Mouse (Mus musculus) heart, adult 2 months (tissue): ENCODE results near the gene Rpp25. TPM values are rescaled to one million over a fixed set of nuclear protein-coding genes. Genes with fewer than 3 reads are reported as not detected.

ENCODE experiments used
- DNase-seq, 2 experiments: peaks; one replicate each; pipeline ENCODE4 v3.0.0; 2021
- H3K27ac ChIP-seq: fragments of 200-600 bp; 2 replicates; pipeline ENCODE4 v1.8.1; 2022
- H3K27me3 ChIP-seq: fragments of 200-500 bp; 2 replicates; pipeline ENCODE4 v1.6.1; 2012; ENCODE audit warnings: mild to moderate bottlenecking, low read length, inconsistent platforms, mixed read lengths; ENCODE audit not compliant: control insufficient read depth, insufficient read depth
- H3K36me3 ChIP-seq: fragments of 200-500 bp; 2 replicates; pipeline ENCODE4 v1.6.1; 2012; ENCODE audit warnings: low read length, inconsistent platforms; ENCODE audit not compliant: control insufficient read depth, insufficient read depth
- H3K4me1 ChIP-seq: fragments of 200-500 bp; 2 replicates; pipeline ENCODE4 v1.6.1; 2011; ENCODE audit warnings: low read length; ENCODE audit not compliant: control insufficient read depth, insufficient read depth
- H3K4me3 ChIP-seq: fragments of 200-600 bp; 2 replicates; pipeline ENCODE4 v1.8.1; 2022
- H3K79me2 ChIP-seq: fragments of 200-500 bp; replicated peaks from 2 replicates; pipeline ENCODE4 v1.6.1; 2012; ENCODE audit warnings: mild to moderate bottlenecking, inconsistent platforms, low read length, moderate library complexity, mixed read lengths; ENCODE audit not compliant: control insufficient read depth, insufficient read depth
- H3K9ac ChIP-seq: fragments of 200-500 bp; 2 replicates; pipeline ENCODE4 v1.6.1; 2012; ENCODE audit warnings: low read depth, mild to moderate bottlenecking, control low read depth, inconsistent platforms, low read length, mixed read lengths
- CTCF ChIP-seq: fragments of 200-600 bp; IDR thresholded peaks from 2 replicates; pipeline ENCODE4 v1.8.1; 2022; ENCODE audit warnings: antibody characterized with exemption, mild to moderate bottlenecking, moderate library complexity
- EP300 ChIP-seq: fragments of 200-500 bp; IDR thresholded peaks from 2 replicates; pipeline ENCODE4 v1.6.1; 2011; ENCODE audit warnings: low read depth, low read length, control low read depth; ENCODE audit not compliant: insufficient read depth
- POLR2A ChIP-seq: fragments of 200-500 bp; IDR thresholded peaks from 2 replicates; pipeline ENCODE4 v1.6.1; 2011; ENCODE audit warnings: mild to moderate bottlenecking, low read depth, low read length, control low read depth; ENCODE audit not compliant: insufficient read depth
- WGBS: fragments of 180-500 bp; shearing (Covaris S2); methylation state at CpG from one replicate; pipeline ENCODE4 v1.1.7; 2018; 5-methylcytosine and 5-hydroxymethylcytosine counted together
- intact Hi-C: fragments of 180-260 bp; cut with DNase I; formaldehyde crosslinking; loops from one replicate; pipeline ENCODE4 v1.15.1; 2025
- polyA plus RNA-seq: library from polyadenylated mRNA; depleted of rRNA; stranded (reverse); fragments of >200 nt; gene quantifications from 2 replicates; pipeline ENCODE4 v1.2.3, GENCODE M21; 2012
- total RNA-seq, 2 experiments: library from RNA; stranded (reverse); gene quantifications; 2 replicates each; pipeline ENCODE4 v1.2.3; 2021

The Rpp25 gene
- total and polyA plus RNA-seq, 3 experiments = 1.6 to 2.1 (median 1.6) TPM

DNA sequence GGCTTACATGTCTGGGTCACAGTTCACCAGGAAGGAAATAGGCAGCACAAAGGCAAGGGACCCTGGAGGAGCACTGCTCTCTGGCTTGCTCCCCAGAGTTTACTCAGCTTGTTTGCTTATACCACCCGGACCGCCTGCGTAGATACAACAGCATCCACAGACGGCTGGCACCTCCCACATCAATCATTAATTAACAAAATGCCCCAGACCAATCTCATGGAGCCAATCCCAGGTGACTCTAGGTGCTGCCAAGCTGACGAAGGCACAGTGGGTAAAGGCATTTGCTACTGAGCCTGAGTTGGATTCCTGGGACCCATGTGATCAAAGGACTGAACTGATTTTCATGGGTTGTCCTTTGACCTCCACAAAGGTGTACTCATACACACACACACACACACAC, 6.6 kb upstream of the Rpp25 start:
- Histone ChIP-seq H3K9ac (no peak overlapping the region), H3K4me1 (no peaks in the 10 kb centered on the region), H3K27me3 (no peaks in the 10 kb centered on the region), H3K4me3 (no peak overlapping the region), H3K36me3 (no peaks in the 10 kb centered on the region), H3K79me2 (no peaks in the 10 kb centered on the region), H3K27ac (no peak overlapping the region)
- no peak for TF ChIP-seq POLR2A
- TF ChIP-seq EP300 = no peak
- TF ChIP-seq CTCF = no peak
- intact Hi-C loops = no loop called here
- DNase-seq = no peak
- 55% methylated on average over 5 of the region's 5 CpGs for WGBS

GRCm38 (mm10) chr9:57498536-57498935, 5.3 kb upstream of the Rpp25 start:
- no peak for TF ChIP-seq CTCF
- intact Hi-C loops = no loop called here
- no peak overlapping the region for H3K9ac ChIP-seq
- H3K36me3 ChIP-seq = no peaks in the 10 kb centered on the region
- no peaks in the 10 kb centered on the region for H3K79me2 ChIP-seq
- no peak for DNase-seq
- no peak overlapping the region for H3K4me3 ChIP-seq
- H3K27me3 ChIP-seq = no peaks in the 10 kb centered on the region; the same call in 1 of the 2 replicates
- WGBS = 67% methylated on average over 7 of the region's 7 CpGs
- H3K27ac ChIP-seq = no peak overlapping the region
- H3K4me1 ChIP-seq = no peaks in the 10 kb centered on the region

DNA sequence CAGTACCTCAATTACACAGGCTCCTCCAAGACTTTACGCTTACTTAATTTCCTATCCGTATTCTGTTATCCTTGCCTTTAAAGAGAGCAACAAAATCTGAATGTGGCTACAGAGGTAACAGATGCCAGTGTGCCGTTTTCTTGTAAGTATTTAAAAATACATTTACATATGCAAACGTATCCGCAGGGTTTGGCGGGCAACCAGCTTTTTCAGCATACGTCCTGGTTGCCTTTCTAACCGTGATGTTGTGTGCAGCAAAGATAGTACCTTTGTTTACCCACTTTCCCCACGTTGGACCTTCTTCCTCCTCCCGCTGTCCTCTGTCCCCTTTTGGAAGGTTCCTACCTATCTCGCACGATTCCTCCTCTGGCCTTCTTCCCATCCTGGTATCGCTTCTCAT, 2.4 kb upstream of the Rpp25 start:
- Histone ChIP-seq H3K79me2 (no peaks in the 10 kb centered on the region), H3K4me1 (no peaks in the 10 kb centered on the region), H3K27ac (no peak overlapping the region), H3K9ac (no peak overlapping the region), H3K4me3 (no peak overlapping the region), H3K27me3 (peaks cover 5% of the 10 kb centered on the region), H3K36me3 (no peaks in the 10 kb centered on the region)
- intact Hi-C loops = no loop called here
- WGBS = 46% methylated on average over 13 of the region's 13 CpGs
- TF ChIP-seq EP300 = no peak
- no peak for TF ChIP-seq CTCF
- TF ChIP-seq POLR2A = no peak
- no peak for DNase-seq

GRCm38 (mm10) chr9:57501861-57502260, 2.0 kb upstream of the Rpp25 start:
- intact Hi-C loops = no loop called here
- Histone ChIP-seq H3K9ac (no peak overlapping the region), H3K4me1 (no peaks in the 10 kb centered on the region), H3K27me3 (peaks cover 5% of the 10 kb centered on the region), H3K79me2 (no peaks in the 10 kb centered on the region), H3K4me3 (no peak overlapping the region), H3K27ac (no peak overlapping the region), H3K36me3 (no peaks in the 10 kb centered on the region)
- TF ChIP-seq POLR2A (no peak), CTCF (no peak), EP300 (no peak)
- DNase-seq = no peak
- 23% methylated on average over 20 of the region's 20 CpGs for WGBS

DNA sequence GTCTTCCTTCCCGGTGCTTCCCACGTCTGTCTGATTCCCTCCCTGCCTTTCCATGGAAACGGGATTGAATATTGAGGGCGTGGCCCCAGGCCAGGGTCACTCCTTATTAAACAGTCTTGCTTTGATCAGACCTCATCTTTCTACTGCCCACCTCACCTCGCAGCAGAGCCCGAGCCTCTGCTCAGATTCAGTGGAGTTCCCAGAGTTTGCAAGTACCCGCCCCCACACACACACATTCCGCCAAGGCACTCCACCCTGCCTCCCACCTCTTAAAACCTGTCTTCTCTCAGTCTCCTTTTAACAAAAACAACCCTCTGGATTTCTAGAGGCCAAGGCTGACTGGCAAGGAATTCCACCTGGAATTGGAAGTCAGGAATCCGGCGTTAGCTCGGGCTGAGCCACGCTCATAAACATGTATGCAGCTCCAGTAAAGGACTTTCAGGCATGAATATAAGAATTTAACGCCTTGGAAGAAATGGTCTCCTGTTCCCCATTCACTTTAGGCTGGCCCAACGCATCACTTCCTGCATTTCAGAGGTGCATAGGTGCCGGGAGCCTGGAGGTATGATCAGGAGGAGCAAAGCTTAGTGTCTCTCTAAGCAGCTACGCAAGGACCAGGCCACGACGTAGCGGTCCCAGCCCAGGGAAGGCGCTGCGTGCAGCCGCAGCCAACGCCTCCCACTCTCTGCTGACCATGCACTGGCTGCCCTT, 760 bp upstream of the Rpp25 start:
- Histone ChIP-seq H3K36me3 (no peaks in the 10 kb centered on the region), H3K9ac (peak overlapping the region; percentile 7; the same call in 1 of the 2 replicates), H3K4me3 (peak overlapping the region; percentile 40), H3K27ac (0 out of 2 replicates have a peak overlapping the region, but pooled peaks have one; percentile 28), H3K79me2 (no peaks in the 10 kb centered on the region), H3K27me3 (peaks cover 5% of the 10 kb centered on the region), H3K4me1 (no peaks in the 10 kb centered on the region)
- TF ChIP-seq EP300 (no peak), CTCF (no peak), POLR2A (no peak)
- peak; percentile 23 to 24 for DNase-seq
- intact Hi-C loops = no loop called here
- 26% methylated on average over 23 of the region's 23 CpGs for WGBS

DNA sequence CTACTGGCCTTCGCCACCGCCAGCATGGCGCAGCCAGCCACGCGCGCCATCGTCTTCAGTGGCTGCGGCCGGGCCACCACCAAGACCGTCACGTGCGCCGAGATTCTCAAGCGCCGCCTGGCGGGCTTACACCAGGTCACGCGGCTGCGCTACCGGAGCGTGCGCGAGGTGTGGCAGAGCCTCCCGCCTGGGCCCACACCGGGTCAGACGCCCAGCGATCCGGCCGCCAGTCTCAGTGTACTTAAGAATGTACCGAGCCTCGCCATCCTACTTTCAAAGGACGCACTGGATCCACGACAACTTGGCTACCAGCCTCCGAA, 515 bp downstream of the Rpp25 start:
- intact Hi-C loops = no loop called here
- H3K27me3 ChIP-seq = peaks cover 5% of the 10 kb centered on the region
- TF ChIP-seq CTCF = peak; percentile 59
- TF ChIP-seq EP300 = no peak
- no peaks in the 10 kb centered on the region for H3K36me3 ChIP-seq
- H3K4me3 ChIP-seq = peak overlapping the region; percentile 40
- H3K9ac ChIP-seq = peak overlapping the region; percentile 28
- DNase-seq = peak; percentile 67 to 72
- no peak overlapping the region for H3K27ac ChIP-seq
- no peaks in the 10 kb centered on the region for H3K79me2 ChIP-seq
- 3% methylated on average over 34 of the region's 34 CpGs for WGBS
- no peaks in the 10 kb centered on the region for H3K4me1 ChIP-seq
